Mouse (Mus musculus): ENCODE data around the gene Sema7a.

The Sema7a gene

GRCm38 (mm10) chr9:58011027-58011426 lies 71.1 kb downstream of the Sema7a start:
- peak; percentile 38 for DNase-seq (ENCODE audit: low spot score)

DNA sequence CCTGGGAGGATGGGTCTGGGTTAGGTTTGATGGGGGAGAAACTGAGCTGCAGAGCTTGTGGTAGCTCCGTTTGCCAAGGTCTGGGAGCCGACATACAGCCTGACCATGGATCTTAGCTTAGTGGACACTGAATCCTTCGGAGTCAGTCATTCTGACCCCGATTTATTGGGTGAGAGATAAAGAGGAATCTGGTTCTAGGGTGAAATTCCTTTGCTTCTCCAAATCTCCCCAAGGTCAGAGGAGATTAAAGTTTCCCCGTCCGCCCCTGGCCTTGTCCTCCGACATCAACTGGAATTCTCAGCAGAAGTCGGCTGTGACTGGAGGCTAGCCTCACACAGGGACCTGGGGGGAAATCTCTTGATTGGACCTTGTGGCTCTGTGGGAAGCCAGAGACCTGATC lies 71.6 kb downstream of the Sema7a start:
- no peak for DNase-seq (ENCODE audit: low spot score)

All from adipocyte (in vitro differentiated cells).